Mouse (Mus musculus) layer of hippocampus, adult 9-10 months (tissue): Measurements from ENCODE around the gene Cabcoco1.

Experiments used
- DNase-seq: peaks from one replicate; pipeline ENCODE4 v3.0.0; 2022; ENCODE audit warnings: low spot score

Cabcoco1 gene

DNA sequence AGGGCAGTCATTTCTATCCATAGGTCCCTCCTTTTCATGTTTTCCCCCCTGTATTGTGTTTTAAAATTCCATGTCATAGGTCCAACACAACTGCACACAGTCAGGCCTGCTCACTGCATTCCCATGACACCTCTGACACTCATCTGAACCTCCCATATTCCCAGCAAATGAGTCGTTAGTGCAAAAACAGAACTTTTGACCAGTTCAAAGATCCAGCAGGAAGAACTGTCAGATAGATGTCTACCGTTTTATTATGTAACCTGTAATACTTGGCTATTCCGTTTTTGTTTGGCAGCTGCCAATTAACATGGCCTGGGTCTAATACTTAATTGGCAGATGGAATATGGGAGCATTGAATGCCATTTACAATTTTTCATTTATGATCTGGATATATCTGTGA is 34.0 kb downstream of the Cabcoco1 start:
- no peak for DNase-seq

GRCm38 (mm10) chr10:68506242-68506641 is 35.5 kb downstream of the Cabcoco1 start:
- DNase-seq: no peak

DNA sequence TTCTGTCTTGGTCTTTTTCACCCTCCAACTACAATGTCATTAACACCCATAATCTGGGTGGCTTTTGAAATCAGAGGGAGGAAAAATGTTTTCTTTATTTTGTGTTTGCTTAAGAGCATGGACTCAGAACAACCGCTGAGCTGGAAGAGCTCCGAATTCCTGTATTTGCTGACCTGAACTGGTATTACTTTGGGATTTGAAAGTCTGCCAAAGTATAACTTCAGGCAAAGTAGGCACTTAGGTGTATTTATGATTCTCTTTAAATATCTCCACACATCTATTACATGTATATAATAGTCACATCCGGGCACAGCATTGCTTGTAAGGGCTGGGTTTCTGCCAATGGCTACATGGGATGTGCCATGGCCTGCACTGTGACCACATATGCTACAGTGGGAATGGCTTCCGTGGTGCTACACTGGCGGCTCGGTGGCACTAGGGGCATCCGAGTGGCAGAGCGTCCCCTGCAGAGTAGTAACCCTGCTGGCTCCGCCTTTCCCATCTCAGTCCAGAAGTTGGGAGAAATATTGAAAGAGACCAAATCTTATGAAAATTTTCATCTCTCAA is 37.0 kb downstream of the Cabcoco1 start:
- DNase-seq: no peak

GRCm38 (mm10) chr10:68501067-68501466 is 40.6 kb downstream of the Cabcoco1 start:
- no peak for DNase-seq

DNA sequence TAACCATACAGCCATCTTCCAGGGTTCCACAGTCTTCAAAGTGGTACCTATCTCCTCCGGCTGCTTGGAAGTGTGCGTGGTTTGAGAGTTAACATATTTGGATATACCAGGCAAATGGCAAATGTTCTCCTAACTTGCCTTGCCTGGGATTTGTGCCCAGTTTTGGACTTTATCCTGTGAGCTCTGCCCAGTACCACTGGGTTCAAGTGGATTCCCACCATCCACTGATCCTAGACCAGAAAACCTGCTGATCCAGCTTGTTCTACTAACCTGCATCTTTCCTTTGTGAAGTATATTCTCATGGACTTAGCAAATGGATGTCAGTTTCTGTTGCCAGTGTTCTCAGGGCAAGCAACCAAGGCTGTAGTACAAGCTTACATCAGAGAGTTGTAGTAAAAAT is 46.5 kb downstream of the Cabcoco1 start:
- DNase-seq: no peak

DNA sequence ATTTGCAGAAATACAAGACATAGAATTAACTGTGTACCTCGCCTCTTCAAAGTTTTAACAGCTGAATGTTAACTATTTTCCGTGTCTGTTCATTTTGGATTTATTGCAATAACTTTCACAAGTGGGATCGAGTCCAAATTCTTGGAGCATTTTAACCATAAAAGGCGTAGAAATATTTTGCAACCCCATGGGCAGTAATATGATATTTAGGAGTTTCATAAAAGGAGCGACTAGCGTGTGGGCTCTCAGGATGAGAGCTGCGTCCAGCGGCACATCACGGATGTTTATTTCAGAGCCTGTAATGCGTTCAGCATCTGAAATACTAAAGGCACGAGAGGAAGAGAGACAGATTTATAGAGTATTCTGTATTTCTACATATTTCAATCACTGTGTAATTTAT is 50.1 kb downstream of the Cabcoco1 start:
- DNase-seq: no peak

DNA sequence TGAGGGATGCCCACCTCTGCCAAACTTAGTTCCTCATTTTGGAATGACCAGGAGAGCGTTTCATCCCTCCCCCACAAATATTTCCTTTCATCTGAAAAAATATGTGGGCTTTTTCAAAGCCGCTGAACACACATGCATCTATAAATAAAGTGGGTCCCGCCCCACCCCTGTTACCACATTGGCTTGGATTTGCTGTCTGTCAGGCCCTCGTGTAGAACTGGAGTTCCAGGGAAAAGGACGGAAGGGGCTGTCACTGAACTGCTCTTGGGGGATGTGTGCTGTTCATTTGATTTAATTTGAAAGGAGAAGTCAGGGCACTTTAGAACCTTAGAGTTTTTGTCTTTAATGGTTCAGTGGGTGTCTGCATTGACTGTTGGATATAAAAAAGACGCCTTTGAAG is 50.9 kb downstream of the Cabcoco1 start:
- no peak for DNase-seq

DNA sequence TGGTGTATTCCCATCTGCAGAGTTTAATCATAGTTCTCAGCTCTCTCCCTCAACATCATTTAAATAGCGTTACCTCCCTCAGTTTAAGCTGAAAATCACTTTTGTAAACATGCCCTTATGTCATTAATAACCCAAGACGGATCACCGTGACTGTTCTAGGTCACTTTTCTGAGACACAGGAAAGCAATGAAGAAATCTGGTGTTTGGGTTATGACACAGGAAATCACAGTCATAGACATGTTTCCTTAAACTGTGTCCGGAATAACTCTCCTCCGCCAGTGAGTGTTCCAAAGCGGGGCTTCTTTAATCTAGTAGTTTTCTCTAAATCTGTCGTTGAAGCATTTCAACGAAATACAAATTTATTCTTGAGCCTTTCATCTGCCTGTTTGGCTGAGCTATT is 68.9 kb downstream of the Cabcoco1 start:
- no peak for DNase-seq

- DNase-seq: no peak
Measured at GRCm38 (mm10) chr10:68465737-68466327, 75.9 kb downstream of the Cabcoco1 start.

GRCm38 (mm10) chr10:68464943-68465342 is 76.8 kb downstream of the Cabcoco1 start:
- DNase-seq: peak; percentile 31

- no peak for DNase-seq
Measured at GRCm38 (mm10) chr10:68459784-68460183, 81.9 kb downstream of the Cabcoco1 start.

GRCm38 (mm10) chr10:68457019-68457418 is 84.7 kb downstream of the Cabcoco1 start:
- DNase-seq: no peak

DNA sequence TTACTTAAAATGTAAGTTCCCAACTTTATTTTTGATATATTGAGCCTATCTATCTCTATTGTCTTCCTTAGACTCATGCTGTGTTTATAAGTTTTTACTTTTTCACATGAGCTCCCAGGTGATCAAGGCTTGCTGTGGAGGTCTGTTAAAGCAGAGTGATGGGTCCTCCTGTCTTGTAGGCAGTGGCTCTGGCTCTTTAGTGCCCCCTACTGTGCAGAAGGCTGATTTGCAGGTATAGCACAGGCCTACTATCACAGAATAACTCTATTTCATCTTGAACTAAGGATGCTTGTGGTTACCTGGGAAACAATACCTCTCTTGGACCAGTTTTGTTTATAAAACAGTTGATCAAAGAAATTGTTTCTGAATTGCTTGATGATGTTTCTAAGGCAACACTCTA is 87.2 kb downstream of the Cabcoco1 start:
- DNase-seq: no peak

DNA sequence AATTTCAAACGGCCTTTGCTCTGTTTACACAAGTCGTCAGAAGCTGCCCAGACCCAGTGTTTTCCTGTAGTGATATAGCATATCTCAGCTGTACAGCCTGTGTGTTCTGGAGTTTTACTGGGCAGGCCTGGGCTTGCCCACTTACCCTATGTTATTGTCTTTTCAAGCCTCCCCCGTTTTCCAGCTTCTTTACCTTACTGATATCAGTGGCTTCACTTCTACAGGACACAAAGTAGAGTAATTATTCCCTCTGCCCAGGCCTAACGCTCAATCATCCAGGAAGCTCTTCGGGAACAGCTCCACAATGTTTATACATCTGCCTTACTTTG is 94.9 kb downstream of the Cabcoco1 start:
- no peak for DNase-seq

GRCm38 (mm10) chr10:68445876-68446796 is 95.6 kb downstream of the Cabcoco1 start:
- DNase-seq: no peak

DNA sequence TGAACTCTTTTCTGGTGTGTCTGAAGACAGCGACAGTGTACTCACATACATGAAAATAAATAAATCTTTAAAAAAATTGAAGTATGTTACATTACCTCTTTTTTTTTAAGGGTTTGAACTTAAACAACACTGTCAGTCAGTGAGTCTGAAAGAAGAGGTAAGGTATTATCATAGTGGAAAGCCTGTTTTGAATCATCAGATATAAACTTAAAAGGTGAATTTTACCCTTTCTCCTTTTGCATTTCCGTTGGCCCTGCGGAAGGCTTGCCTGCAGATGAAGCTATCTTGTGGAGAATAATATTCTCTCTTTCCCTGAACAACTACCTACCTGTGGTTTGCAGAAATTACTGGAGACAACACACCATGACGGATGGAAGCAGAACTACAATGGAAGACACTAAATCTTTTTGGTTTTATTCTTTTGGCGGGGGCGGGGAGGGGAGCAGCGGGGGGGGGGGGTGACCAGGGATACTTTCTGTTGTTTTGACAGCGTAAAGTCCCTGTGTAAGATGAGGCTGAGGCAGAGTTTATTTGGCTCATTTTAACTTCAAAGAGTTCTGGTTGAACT is 96.4 kb downstream of the Cabcoco1 start:
- no peak for DNase-seq

GRCm38 (mm10) chr10:68444361-68445114 is 97.2 kb downstream of the Cabcoco1 start:
- no peak for DNase-seq

GRCm38 (mm10) chr10:68443132-68443531 is 98.6 kb downstream of the Cabcoco1 start:
- DNase-seq: no peak

- DNase-seq: no peak
Measured at GRCm38 (mm10) chr10:68442713-68443112, 99.0 kb downstream of the Cabcoco1 start.

DNA sequence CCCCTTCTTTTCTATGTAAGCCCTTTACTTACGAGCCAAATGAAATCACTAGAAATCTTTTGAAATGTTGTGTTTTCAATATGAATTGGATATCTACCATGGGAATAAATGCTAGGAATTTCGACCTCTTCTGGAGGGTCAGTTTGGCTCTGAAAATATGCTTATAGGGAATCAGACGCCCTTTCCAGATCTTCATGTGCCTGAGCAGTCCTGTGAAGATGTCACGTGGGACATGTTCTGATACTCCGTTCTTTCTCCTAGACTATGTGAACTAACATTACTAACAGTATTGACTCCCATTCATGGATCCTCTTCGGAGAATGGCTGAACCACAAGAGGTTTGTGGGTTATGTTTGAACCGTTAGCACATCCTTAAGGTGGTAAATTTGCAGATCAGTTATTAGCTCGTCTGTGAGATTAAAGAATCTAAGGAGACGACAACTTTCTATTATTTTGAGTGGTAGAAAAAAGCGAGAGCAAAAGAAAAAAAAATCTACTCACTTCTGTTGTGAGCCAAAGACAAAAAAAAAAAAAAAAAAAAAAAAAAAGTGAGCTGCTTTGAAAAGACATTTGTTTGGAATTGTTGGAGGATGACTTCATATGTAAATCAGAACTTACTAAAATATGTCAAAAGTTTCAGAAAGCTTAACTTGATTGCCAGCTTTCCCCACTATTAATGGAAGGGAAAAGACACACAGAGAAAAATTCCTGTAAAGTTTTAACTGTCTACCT is 99.6 kb downstream of the Cabcoco1 start:
- DNase-seq: no peak

DNA sequence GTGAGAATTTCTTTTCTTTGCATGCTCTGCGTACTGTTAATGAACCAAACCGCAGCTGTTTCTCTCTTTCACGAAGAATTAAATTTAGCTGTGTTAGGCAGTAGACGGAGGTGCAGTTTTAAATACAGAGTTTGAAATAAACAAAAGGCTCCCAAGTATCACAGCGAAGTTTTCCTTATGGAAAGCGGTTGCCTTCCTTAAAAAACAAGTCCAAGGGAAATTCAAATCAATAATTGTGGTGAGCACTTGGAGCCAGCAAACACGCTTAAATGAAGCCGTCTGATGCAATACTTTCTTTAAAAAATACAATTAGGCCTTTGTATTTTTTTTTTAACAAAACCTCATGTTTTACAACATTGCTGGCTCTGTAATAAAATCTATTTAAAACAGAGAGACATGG is 101.2 kb downstream of the Cabcoco1 start:
- DNase-seq: no peak

- no peak for DNase-seq
Measured at GRCm38 (mm10) chr10:68435754-68436153, 105.9 kb downstream of the Cabcoco1 start.
